Mouse (Mus musculus): ENCODE measurements at regions not wholly inside any gene's neighbourhood (a gene's known extent, or its start where the extent isn't known, plus 50 kb on each side); places are given as distances from the start of the nearest gene placed in this dataset.
A peak's percentile ranks its signal among the peaks of the same experiment; 100 is the strongest.

- TF ChIP-seq EP300 (IDR thresholded peaks at IDR 0.05; ENCODE audit: insufficient read depth, low read depth, low read length) = no peak
- no peak for TF ChIP-seq CTCF (IDR thresholded peaks at IDR 0.05)
- TF ChIP-seq POLR2A (IDR thresholded peaks at IDR 0.05; ENCODE audit: insufficient read depth, low read depth, low read length) = no peak
- Histone ChIP-seq H3K27me3 (ENCODE audit: control insufficient read depth, insufficient read depth, low read length) (no peaks in the 10 kb centered on the region), H3K36me3 (ENCODE audit: control insufficient read depth, insufficient read depth, low read length) (no peaks in the 10 kb centered on the region), H3K27ac (no peak overlapping the region), H3K4me1 (ENCODE audit: control insufficient read depth, insufficient read depth, low read length) (no peaks in the 10 kb centered on the region), H3K9ac (ENCODE audit: low read depth, low read length) (no peak overlapping the region), H3K4me3 (no peak overlapping the region), H3K79me2 (replicated peaks; ENCODE audit: control insufficient read depth, insufficient read depth, low read length) (no peaks in the 10 kb centered on the region)
- WGBS = 53% methylated on average over 6 of the region's 6 CpGs
- intact Hi-C loops (cut with DNase I) = no loop called here
- DNase-seq = no peak
Observed at GRCm38 (mm10) chr9:33258241-33258640, 622.2 kb downstream of the Ets1 start.

GRCm38 (mm10) chr9:33260171-33260570 is 624.1 kb downstream of the Ets1 start:
- WGBS = 25% methylated on average over 4 of the region's 4 CpGs
- Histone ChIP-seq H3K27me3 (ENCODE audit: control insufficient read depth, insufficient read depth, low read length) (no peaks in the 10 kb centered on the region), H3K36me3 (ENCODE audit: control insufficient read depth, insufficient read depth, low read length) (no peaks in the 10 kb centered on the region), H3K4me1 (ENCODE audit: control insufficient read depth, insufficient read depth, low read length) (no peaks in the 10 kb centered on the region), H3K4me3 (no peak overlapping the region), H3K9ac (ENCODE audit: low read depth, low read length) (no peak overlapping the region), H3K79me2 (replicated peaks; ENCODE audit: control insufficient read depth, insufficient read depth, low read length) (no peaks in the 10 kb centered on the region), H3K27ac (no peak overlapping the region)
- TF ChIP-seq POLR2A (IDR thresholded peaks at IDR 0.05; ENCODE audit: insufficient read depth, low read depth, low read length) (no peak), EP300 (IDR thresholded peaks at IDR 0.05; ENCODE audit: insufficient read depth, low read depth, low read length) (0 out of 2 replicates have a peak, but pooled peaks have one; percentile 21), CTCF (IDR thresholded peaks at IDR 0.05) (peak; percentile 74)
- intact Hi-C loops (cut with DNase I) = no loop called here
- peak in 1 of 2 experiments; percentile 10 for DNase-seq

- no peak overlapping the region for H3K4me3 ChIP-seq
- WGBS = 82% methylated on average over 5 of the region's 5 CpGs
- no peaks in the 10 kb centered on the region for H3K4me1 ChIP-seq (ENCODE audit: control insufficient read depth, insufficient read depth, low read length)
- no peaks in the 10 kb centered on the region for H3K27me3 ChIP-seq (ENCODE audit: control insufficient read depth, insufficient read depth, low read length)
- H3K27ac ChIP-seq = no peak overlapping the region
- no peak for DNase-seq
- intact Hi-C loops (cut with DNase I) = no loop called here
- no peaks in the 10 kb centered on the region for H3K36me3 ChIP-seq (ENCODE audit: control insufficient read depth, insufficient read depth, low read length)
- TF ChIP-seq POLR2A (IDR thresholded peaks at IDR 0.05; ENCODE audit: insufficient read depth, low read depth, low read length) = no peak
- TF ChIP-seq CTCF (IDR thresholded peaks at IDR 0.05) = no peak
- no peak overlapping the region for H3K9ac ChIP-seq (ENCODE audit: low read depth, low read length)
- H3K79me2 ChIP-seq (replicated peaks; ENCODE audit: control insufficient read depth, insufficient read depth, low read length) = no peaks in the 10 kb centered on the region
Observed at GRCm38 (mm10) chr9:33289381-33289780, 653.4 kb downstream of the Ets1 start.

GRCm38 (mm10) chr9:33292116-33292515 is 656.1 kb downstream of the Ets1 start:
- Histone ChIP-seq H3K36me3 (ENCODE audit: control insufficient read depth, insufficient read depth, low read length) (no peaks in the 10 kb centered on the region), H3K4me1 (ENCODE audit: control insufficient read depth, insufficient read depth, low read length) (no peaks in the 10 kb centered on the region), H3K27ac (no peak overlapping the region), H3K9ac (ENCODE audit: low read depth, low read length) (no peak overlapping the region), H3K79me2 (replicated peaks; ENCODE audit: control insufficient read depth, insufficient read depth, low read length) (no peaks in the 10 kb centered on the region), H3K27me3 (ENCODE audit: control insufficient read depth, insufficient read depth, low read length) (no peaks in the 10 kb centered on the region), H3K4me3 (no peak overlapping the region)
- TF ChIP-seq EP300 (IDR thresholded peaks at IDR 0.05; ENCODE audit: insufficient read depth, low read depth, low read length) (no peak), CTCF (IDR thresholded peaks at IDR 0.05) (no peak), POLR2A (IDR thresholded peaks at IDR 0.05; ENCODE audit: insufficient read depth, low read depth, low read length) (no peak)
- intact Hi-C loops (cut with DNase I) = no loop called here
- no peak for DNase-seq

- H3K36me3 ChIP-seq (ENCODE audit: control insufficient read depth, insufficient read depth, low read length) = no peaks in the 10 kb centered on the region
- H3K27me3 ChIP-seq (ENCODE audit: control insufficient read depth, insufficient read depth, low read length) = no peaks in the 10 kb centered on the region
- no peak overlapping the region for H3K9ac ChIP-seq (ENCODE audit: low read depth, low read length)
- no peak for DNase-seq
- H3K27ac ChIP-seq = no peak overlapping the region
- TF ChIP-seq CTCF (IDR thresholded peaks at IDR 0.05) (no peak), POLR2A (IDR thresholded peaks at IDR 0.05; ENCODE audit: insufficient read depth, low read depth, low read length) (no peak), EP300 (IDR thresholded peaks at IDR 0.05; ENCODE audit: insufficient read depth, low read depth, low read length) (no peak)
- H3K4me3 ChIP-seq = no peak overlapping the region
- no peaks in the 10 kb centered on the region for H3K79me2 ChIP-seq (replicated peaks; ENCODE audit: control insufficient read depth, insufficient read depth, low read length)
- H3K4me1 ChIP-seq (ENCODE audit: control insufficient read depth, insufficient read depth, low read length) = no peaks in the 10 kb centered on the region
- intact Hi-C loops (cut with DNase I) = no loop called here
- WGBS = 11% methylated on average over 2 of the region's 2 CpGs
Observed at GRCm38 (mm10) chr9:33295925-33296324, 659.9 kb downstream of the Ets1 start.

GRCm38 (mm10) chr9:33319525-33320025 is 683.6 kb downstream of the Ets1 start:
- no peaks in the 10 kb centered on the region for H3K4me1 ChIP-seq (ENCODE audit: control insufficient read depth, insufficient read depth, low read length)
- H3K79me2 ChIP-seq (replicated peaks; ENCODE audit: control insufficient read depth, insufficient read depth, low read length) = no peaks in the 10 kb centered on the region
- 93% methylated on average over 1 of the region's 1 CpGs for WGBS
- H3K9ac ChIP-seq (ENCODE audit: low read depth, low read length) = no peak overlapping the region
- H3K4me3 ChIP-seq = no peak overlapping the region
- TF ChIP-seq CTCF (IDR thresholded peaks at IDR 0.05) (no peak), POLR2A (IDR thresholded peaks at IDR 0.05; ENCODE audit: insufficient read depth, low read depth, low read length) (no peak), EP300 (IDR thresholded peaks at IDR 0.05; ENCODE audit: insufficient read depth, low read depth, low read length) (no peak)
- H3K27ac ChIP-seq = no peak overlapping the region
- H3K27me3 ChIP-seq (ENCODE audit: control insufficient read depth, insufficient read depth, low read length) = no peaks in the 10 kb centered on the region
- intact Hi-C loops (cut with DNase I) = no loop called here
- H3K36me3 ChIP-seq (ENCODE audit: control insufficient read depth, insufficient read depth, low read length) = no peaks in the 10 kb centered on the region
- DNase-seq = no peak

All from heart, adult 2 months (tissue).